Mouse (Mus musculus) heart, adult 11 months (tissue): ENCODE results near the gene Mapk12.

Experiments
- DNase-seq: peaks from one replicate; pipeline ENCODE4 v3.0.0; 2022

Mapk12 gene

GRCm38 (mm10) chr15:89140659-89141252, at the start of gene Mapk12:
Mapk12 (minus strand) TSS chr15:89140703.
- peak; percentile 99 for DNase-seq

- DNase-seq, result no peak
Measured at GRCm38 (mm10) chr15:89184937-89185227, 44.4 kb upstream of the Mapk12 start.

- peak; percentile 90 for DNase-seq
Measured at GRCm38 (mm10) chr15:89184141-89184936, 43.8 kb upstream of the Mapk12 start.

GRCm38 (mm10) chr15:89182842-89183241, 42.3 kb upstream of the Mapk12 start:
- no peak for DNase-seq

- peak; percentile 98 for DNase-seq
Measured at GRCm38 (mm10) chr15:89182328-89182741, 41.8 kb upstream of the Mapk12 start.

GRCm38 (mm10) chr15:89181561-89182270, 41.2 kb upstream of the Mapk12 start:
- DNase-seq, result peak; percentile 93

- peak; percentile 99 for DNase-seq
Measured at GRCm38 (mm10) chr15:89180571-89181229, 40.2 kb upstream of the Mapk12 start, which contains the start of gene Plxnb2. Plxnb2 (minus strand) TSS chr15:89180788.

GRCm38 (mm10) chr15:89180081-89180541, 39.6 kb upstream of the Mapk12 start:
- DNase-seq, result no peak

- peak; percentile 92 for DNase-seq
Measured at GRCm38 (mm10) chr15:89179630-89179964, 39.1 kb upstream of the Mapk12 start.

- DNase-seq, result peak; percentile 99
Measured at GRCm38 (mm10) chr15:89178954-89179629, 38.6 kb upstream of the Mapk12 start.

- peak; percentile 96 for DNase-seq
Measured at GRCm38 (mm10) chr15:89178260-89178860, 37.9 kb upstream of the Mapk12 start.

GRCm38 (mm10) chr15:89177576-89178259, 37.2 kb upstream of the Mapk12 start:
- peak; percentile 97 for DNase-seq

- DNase-seq, result peak; percentile 99
Measured at GRCm38 (mm10) chr15:89177121-89177520, 36.6 kb upstream of the Mapk12 start.

GRCm38 (mm10) chr15:89175411-89176155, 35.1 kb upstream of the Mapk12 start:
- no peak for DNase-seq

GRCm38 (mm10) chr15:89174889-89175339, 34.4 kb upstream of the Mapk12 start:
- DNase-seq, result no peak

- DNase-seq, result peak; percentile 98
Measured at GRCm38 (mm10) chr15:89173906-89174214, 33.4 kb upstream of the Mapk12 start.

GRCm38 (mm10) chr15:89173024-89173905, 32.8 kb upstream of the Mapk12 start:
- peak; percentile 96 for DNase-seq

- DNase-seq, result peak; percentile 96
Measured at GRCm38 (mm10) chr15:89172276-89172935, 31.9 kb upstream of the Mapk12 start.

GRCm38 (mm10) chr15:89171526-89172051, 31.1 kb upstream of the Mapk12 start:
- peak; percentile 95 for DNase-seq
